Mouse (Mus musculus): ENCODE measurements around the gene Jtb.

The Jtb gene

DNA sequence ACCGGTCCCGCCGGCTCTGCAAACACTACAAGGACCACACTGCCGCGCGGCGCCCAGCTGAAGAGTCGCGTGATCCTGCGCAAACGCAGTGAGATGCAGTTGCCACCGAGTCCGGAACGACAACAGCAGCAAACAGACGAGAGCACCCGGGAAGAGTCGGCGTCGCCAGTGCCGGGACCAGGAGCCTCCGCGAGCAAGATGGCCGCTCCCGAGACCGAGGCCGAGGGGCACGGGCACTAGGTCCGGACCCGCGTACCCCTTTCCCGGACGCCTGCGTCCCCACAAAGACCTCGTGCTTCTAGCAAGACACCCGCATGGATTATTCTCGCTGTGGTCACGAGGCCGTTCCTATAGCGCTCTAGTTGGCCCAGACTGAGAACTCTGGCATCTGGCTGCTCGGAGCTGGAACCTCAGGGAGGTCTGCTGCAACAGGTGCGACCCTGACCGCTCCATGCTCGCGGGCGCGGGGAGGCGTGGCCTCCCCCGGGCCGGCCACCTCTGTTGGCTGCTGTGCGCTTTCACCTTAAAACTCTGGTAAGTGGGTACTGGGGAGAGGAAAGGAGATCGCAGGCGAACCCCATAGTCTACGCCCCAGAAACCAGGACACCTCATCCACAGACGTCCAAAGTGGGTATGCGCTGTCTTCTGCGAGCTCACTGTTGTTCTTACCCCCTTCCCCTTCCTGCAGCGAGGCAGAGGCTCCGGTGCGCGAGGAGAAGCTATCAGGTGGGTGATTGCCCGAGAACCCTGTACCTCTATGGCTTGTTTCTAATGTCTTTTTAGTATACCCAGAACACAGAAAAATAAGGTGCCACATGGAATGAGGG, at the start of gene Jtb:
TSS of gene Jtb (plus strand) at position 91 of the 827 bp plus-strand sequence.
- DNase-seq (ENCODE audit: low spot score in 2 of 2), result peak; percentile 89 to 90

DNA sequence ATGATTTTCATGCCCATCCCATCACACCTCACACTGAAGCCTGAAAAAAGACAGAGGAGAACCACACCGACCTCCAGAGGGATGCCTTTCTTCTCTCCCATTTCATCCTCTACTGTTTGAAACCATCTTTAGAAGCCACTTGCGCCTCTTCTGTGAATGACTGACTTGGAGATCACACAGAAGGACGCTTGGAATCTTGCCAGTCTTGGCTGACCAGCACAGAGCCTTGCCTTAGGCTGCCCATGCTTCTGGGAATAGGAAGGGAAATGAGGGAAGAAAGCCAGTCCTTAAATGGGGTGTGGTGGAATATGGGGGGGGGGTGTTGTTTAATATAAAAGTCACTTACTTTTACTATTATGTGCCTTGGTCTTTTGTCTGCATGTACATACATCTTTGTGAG, 47.8 kb upstream of the Jtb start:
- no peak for DNase-seq (ENCODE audit: low spot score in 2 of 2)

DNA sequence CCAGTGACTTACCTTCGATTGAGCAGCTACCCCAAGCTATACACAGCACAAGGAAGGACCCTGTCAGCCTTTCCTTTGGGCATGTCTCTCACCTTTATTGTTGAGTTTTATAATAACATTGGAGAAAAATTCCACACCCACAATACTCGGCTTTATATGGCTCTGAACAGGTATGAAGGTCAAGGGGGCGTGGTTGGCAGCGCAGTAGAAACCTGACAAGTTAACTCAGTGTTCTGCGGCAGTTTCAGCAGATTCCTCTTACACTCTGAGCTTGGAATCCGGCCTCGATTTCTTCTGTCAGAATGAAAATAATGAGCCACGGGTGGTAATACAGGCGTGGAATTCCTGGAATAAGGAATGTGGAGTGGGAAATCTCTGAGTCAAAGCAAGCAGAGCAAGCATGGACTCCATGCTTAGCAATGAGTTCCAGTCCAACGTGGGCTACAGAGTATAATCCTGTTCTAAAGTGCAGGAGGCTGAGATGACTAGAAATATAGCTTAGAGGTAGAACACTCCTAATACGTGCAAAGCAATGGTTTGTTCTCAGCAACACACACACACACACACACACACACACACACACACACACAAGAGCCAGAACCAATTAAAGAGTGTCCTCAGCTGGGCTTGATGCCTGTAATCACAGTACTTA, 40.4 kb upstream of the Jtb start:
- no peak for DNase-seq (ENCODE audit: low spot score in 2 of 2)

DNA sequence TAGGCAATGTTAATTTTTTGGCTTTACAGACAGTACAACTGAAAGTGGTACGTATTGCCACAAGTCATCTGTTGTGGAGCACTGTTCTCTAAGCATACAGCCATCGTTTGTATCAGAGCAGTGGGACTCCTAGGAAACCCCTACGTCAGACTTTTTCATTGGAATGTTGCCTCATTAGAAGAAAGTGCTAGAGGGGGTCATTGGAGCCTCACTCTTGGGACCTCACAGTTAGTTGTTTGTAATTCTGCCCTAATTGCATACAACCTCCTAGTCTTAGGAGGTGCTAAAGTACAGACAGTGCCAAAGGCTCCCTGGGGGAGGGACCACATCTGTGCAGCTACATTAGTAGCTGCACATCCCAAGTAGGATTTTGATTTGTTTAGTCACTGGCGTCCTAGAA, 36.6 kb upstream of the Jtb start:
- no peak for DNase-seq (ENCODE audit: low spot score in 2 of 2)

DNA sequence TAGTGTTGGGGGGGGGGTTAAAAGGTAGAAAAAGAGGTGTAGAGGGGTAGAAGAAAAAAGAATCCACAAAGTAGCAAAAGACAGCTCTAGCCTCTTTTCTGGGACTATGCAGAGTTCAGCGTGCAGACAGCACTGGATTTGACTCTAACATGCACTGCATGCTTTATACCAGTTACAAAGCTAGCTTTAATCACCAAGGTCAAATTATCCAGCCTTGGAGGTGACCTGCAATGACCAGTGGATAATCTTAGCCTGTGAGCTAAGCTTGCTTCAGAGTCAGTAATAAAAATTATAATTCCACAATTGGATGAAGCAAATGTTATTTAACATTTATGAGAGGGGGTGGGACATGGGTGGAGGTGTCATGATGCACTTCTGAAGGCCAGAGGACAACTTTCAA, 35.8 kb upstream of the Jtb start:
- DNase-seq (ENCODE audit: low spot score in 2 of 2), result no peak

DNA sequence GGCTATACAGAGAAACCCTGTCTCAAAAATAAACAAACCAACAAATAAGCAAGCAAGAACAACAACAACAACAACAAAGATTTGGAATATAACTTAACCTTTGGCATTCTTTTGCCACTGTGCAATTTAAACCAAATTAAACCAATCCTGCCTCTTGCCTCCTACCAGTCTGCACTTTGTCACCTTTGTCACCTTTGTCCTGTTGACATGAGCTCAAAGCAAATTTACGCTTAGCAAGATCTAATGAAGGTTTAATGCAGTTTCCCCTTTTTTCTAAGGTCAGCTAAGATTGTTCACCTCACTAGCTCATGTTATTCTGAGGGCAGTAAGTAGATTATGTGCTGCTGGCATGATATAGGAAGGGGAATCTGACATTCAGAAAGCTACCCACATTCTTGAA, 33.8 kb upstream of the Jtb start:
- DNase-seq (ENCODE audit: low spot score in 2 of 2), result no peak

DNA sequence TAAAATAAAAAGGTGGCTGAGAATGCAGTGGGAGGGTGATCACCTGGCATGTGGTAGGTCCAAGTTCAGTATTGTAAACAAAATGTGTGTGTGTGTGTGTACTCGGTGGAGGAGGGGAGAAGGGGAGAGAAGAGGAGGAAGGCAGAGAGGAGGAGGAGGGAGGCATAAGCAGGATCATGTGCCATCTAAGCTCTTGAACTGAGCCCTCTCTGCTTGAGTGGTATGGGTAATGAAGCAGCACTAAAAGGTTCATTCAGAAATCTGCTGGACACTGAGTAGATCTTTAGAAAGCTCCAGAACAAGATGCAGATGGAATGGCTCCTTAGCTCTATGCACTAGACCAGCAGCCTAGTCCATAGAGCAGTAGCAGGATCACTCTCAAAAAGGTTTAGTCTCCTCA, 28.5 kb upstream of the Jtb start:
- no peak for DNase-seq (ENCODE audit: low spot score in 2 of 2)

GRCm38 (mm10) chr3:90203619-90204018, 27.8 kb upstream of the Jtb start:
- DNase-seq (ENCODE audit: low spot score in 2 of 2), result no peak

- DNase-seq (ENCODE audit: low spot score in 2 of 2), result no peak
Observed at GRCm38 (mm10) chr3:90204582-90204981, 26.8 kb upstream of the Jtb start.

DNA sequence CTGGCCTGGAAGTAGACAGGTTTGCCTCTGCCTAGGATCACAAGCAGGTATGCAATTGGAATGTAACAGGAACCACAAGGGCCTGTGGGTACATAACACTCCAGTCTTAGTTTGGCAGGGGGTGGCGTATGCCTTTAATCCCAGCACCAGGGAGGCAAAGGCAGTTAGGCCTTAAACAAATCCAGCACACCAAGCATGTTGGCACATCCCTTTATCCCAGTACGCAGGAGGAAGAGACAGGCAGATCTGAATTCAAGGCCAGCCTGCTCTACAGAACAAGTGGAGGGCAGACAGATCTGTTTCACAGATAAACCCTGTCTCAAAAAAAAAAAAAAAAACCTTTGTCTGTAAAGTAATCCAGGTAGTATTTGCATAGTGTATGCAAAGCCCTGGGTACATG, 22.7 kb upstream of the Jtb start:
- DNase-seq (ENCODE audit: low spot score in 2 of 2), result no peak

- no peak for DNase-seq (ENCODE audit: low spot score in 2 of 2)
Observed at GRCm38 (mm10) chr3:90209908-90210566, 21.4 kb upstream of the Jtb start.

- DNase-seq (ENCODE audit: low spot score in 2 of 2), result no peak
Observed at GRCm38 (mm10) chr3:90211475-90212398, 19.7 kb upstream of the Jtb start.

GRCm38 (mm10) chr3:90212723-90213122, 18.7 kb upstream of the Jtb start:
- DNase-seq (ENCODE audit: low spot score in 2 of 2), result no peak

- peak; percentile 84 to 86 for DNase-seq (ENCODE audit: low spot score in 2 of 2)
Observed at GRCm38 (mm10) chr3:90213377-90213866, 18.0 kb upstream of the Jtb start, which contains the start of the genes Rps27 and Rab13. Rps27 (minus strand) TSS chr3:90213651. Rab13 (plus strand) TSS chr3:90213695.

GRCm38 (mm10) chr3:90213956-90214684, 17.3 kb upstream of the Jtb start:
- DNase-seq (ENCODE audit: low spot score in 2 of 2), result no peak

DNA sequence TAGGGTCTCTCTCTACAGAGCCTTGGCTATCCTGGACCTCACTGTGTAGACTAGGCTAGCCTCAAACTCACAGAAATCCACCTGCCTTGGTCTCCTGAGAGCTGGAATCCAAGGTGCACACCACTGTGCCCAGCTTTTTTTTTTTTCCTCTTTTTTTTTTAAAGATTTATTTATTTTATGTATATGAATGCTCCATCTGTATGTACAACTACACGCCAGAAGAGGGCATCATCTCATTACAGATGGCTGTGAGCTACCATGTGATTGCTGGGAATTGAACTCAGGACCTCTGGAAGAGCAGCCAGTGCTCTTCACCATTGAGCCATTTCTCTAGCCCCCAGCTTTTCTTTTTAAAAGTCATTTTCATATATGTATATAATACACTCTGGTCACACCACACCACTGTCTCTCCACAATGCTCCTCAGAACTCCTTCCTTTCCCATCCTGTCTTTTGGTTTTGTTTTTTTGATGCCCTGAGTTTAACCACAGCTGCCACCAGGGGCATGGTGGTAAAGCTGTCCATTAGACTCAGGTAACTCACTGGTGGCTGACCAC, 15.5 kb upstream of the Jtb start:
- no peak for DNase-seq (ENCODE audit: low spot score in 2 of 2)

DNA sequence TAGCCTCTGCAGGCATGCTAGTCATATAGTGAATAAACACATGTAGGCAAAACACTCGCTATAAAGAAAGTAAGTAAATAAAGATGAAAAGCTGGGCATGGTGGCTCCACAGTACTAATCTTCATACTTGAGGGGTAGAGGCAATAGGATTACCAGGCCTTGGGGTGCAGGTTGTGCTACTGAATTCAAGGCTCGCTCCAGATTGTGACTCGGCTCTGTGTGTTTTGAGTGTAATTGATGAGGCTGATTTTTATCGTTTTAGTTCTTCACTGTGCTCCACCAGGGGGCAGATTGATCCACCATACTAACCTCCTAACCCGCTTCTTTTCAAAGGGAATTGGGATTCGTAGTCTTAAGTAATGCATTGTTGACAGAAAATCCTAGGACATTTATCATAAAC, 11.3 kb upstream of the Jtb start:
- peak in 1 of 2 experiments; percentile 50 for DNase-seq (ENCODE audit: low spot score in 2 of 2)

- no peak for DNase-seq (ENCODE audit: low spot score in 2 of 2)
Observed at GRCm38 (mm10) chr3:90220531-90220951, 10.9 kb upstream of the Jtb start.

DNA sequence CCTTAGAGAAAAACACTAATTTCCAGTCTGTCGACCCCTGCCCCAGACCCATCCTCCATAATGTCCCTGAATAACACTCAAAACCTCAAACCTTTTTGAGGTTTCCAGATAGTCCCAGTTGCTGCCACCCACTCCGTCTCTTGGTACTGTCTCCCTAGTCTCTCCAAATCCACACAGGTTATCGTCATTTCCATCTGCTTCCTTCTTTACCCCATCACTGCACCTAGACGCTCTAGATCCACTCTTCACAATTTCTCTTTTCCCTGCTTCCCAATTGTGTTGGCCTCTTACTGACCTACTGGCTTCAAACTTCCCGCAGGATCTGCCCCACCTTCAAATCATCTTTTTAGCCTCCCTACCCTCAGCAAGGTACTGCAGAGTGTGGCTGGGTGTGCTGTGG, 10.3 kb upstream of the Jtb start:
- no peak for DNase-seq (ENCODE audit: low spot score in 2 of 2)

DNA sequence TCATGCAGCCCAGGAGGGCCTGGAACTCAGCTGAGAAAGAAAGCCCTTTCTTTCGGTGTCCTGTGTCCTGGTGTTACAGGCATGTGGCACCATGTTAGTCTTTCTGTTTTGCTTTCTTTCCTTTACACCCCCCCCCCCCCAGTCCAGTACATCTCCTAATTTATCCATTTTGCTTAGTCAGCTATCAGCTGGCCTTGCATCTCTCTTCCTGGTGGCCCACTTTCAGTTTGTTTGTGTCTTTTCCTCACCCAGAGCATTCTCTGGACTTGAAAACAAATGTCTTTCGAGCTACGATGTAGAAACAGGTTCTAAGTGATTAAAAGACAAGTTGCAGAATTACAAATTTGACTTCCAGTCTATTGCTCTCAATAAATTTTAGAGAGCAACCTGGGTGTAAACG, 8.9 kb upstream of the Jtb start:
- DNase-seq (ENCODE audit: low spot score in 2 of 2), result no peak
